Mouse (Mus musculus) MEL (cell line): ENCODE measurements around the gene Cldn4. TPM values are rescaled to one million over a fixed set of nuclear protein-coding genes. Genes with fewer than 3 reads are reported as not detected.

Source experiments
- DNase-seq: peaks from one replicate; pipeline ENCODE4 v3.0.0; 2011; ENCODE audit warnings: low read depth, low spot score
- H3K27ac ChIP-seq: 2 replicates; pipeline ENCODE4 v1.5.1; 2012; ENCODE audit warnings: low read depth, mild to moderate bottlenecking, control low read depth, low read length, moderate library complexity; ENCODE audit not compliant: control insufficient read depth
- H3K27me3 ChIP-seq, 2 experiments: fragments of 150-350 bp in 1 of 2; sonication (generic) in 1 of 2; 2 replicates each; pipeline ENCODE4 v1.6.1; 2012; ENCODE audit warnings: low read length in 2 of 2, mild to moderate bottlenecking in 2 of 2, improper control_type of control experiment in 1 of 2, moderate library complexity in 1 of 2; ENCODE audit not compliant: insufficient read depth in 2 of 2, control insufficient read depth in 1 of 2
- H3K36me3 ChIP-seq, 2 experiments: 2 replicates each; pipeline ENCODE4 v1.6.1; 2012 to 2014; ENCODE audit warnings: low read length in 2 of 2, improper control_type of control experiment in 1 of 2, inconsistent platforms in 1 of 2, mild to moderate bottlenecking in 1 of 2; ENCODE audit not compliant: insufficient read depth in 2 of 2, control insufficient read depth in 1 of 2
- H3K4me1 ChIP-seq, 2 experiments: fragments of 150-350 bp in 1 of 2; sonication (generic) in 1 of 2; 2 replicates each; pipeline ENCODE4 v1.6.1; 2012; ENCODE audit warnings: low read length in 2 of 2, improper control_type of control experiment in 1 of 2, mild to moderate bottlenecking in 1 of 2; ENCODE audit not compliant: insufficient read depth in 2 of 2, control insufficient read depth in 1 of 2
- H3K4me3 ChIP-seq, 2 experiments: fragments of 150-350 bp in 1 of 2; sonication (generic) in 1 of 2; 2 replicates each; pipeline ENCODE4 v1.5.1; 2012; ENCODE audit warnings: low read depth in 2 of 2, low read length in 2 of 2, mild to moderate bottlenecking in 2 of 2, moderate library complexity in 2 of 2, control low read depth in 1 of 2, improper control_type of control experiment in 1 of 2; ENCODE audit not compliant: control insufficient read depth in 1 of 2, insufficient read depth in 1 of 2
- H3K79me2 ChIP-seq: 2 replicates; pipeline ENCODE4 v1.6.1; 2012; ENCODE audit warnings: mild to moderate bottlenecking, low read length, moderate library complexity; ENCODE audit not compliant: control insufficient read depth, poor library complexity, insufficient read depth
- H3K9ac ChIP-seq: 2 replicates; pipeline ENCODE4 v1.6.1; 2012; ENCODE audit warnings: low read depth, mild to moderate bottlenecking, control low read depth, low read length, moderate library complexity; ENCODE audit not compliant: control insufficient read depth, poor library complexity, severe bottlenecking
- H3K9me3 ChIP-seq: fragments of 150-350 bp; sonication (generic); replicated peaks from 2 replicates; pipeline ENCODE4 v1.6.1; 2012; ENCODE audit warnings: mild to moderate bottlenecking, low read length, improper control_type of control experiment, moderate library complexity; ENCODE audit not compliant: insufficient read depth
- CHD1 ChIP-seq: IDR thresholded peaks from 2 replicates; pipeline ENCODE4 v1.6.1; 2012; ENCODE audit warnings: low read depth, mild to moderate bottlenecking, inconsistent platforms, low read length, improper control_type of control experiment
- CHD2 ChIP-seq: IDR thresholded peaks from 2 replicates; pipeline ENCODE4 v1.6.1; 2011; ENCODE audit warnings: low read length, improper control_type of control experiment
- E2F4 ChIP-seq: IDR thresholded peaks from 2 replicates; pipeline ENCODE4 v1.6.1; 2011; ENCODE audit warnings: low read depth, low read length, improper control_type of control experiment, borderline replicate concordance
- ELF1 ChIP-seq: IDR thresholded peaks from 2 replicates; pipeline ENCODE4 v1.6.1; 2014; ENCODE audit warnings: low read depth, mild to moderate bottlenecking, inconsistent platforms, low read length, improper control_type of control experiment, moderate library complexity
- EP300 ChIP-seq, 2 experiments: IDR thresholded peaks; 2 replicates each; pipeline ENCODE4 v1.6.1; 2011; ENCODE audit warnings: improper control_type of control experiment in 2 of 2, low read length in 2 of 2, low read depth in 1 of 2, mild to moderate bottlenecking in 1 of 2
- GATA1 ChIP-seq: IDR thresholded peaks from 2 replicates; pipeline ENCODE4 v1.6.1; 2011; ENCODE audit warnings: low read depth, low read length, improper control_type of control experiment
- HCFC1 ChIP-seq: IDR thresholded peaks from 2 replicates; pipeline ENCODE4 v1.6.1; 2012; ENCODE audit warnings: low read depth, mild to moderate bottlenecking, inconsistent platforms, low read length, improper control_type of control experiment, moderate library complexity
- JUND ChIP-seq: IDR thresholded peaks from 2 replicates; pipeline ENCODE4 v1.6.1; 2011; ENCODE audit warnings: low read depth, mild to moderate bottlenecking, improper control_type of control experiment, low read length
- MAFK ChIP-seq: IDR thresholded peaks from 2 replicates; pipeline ENCODE4 v1.6.1; 2011; ENCODE audit warnings: low read depth, mild to moderate bottlenecking, low read length, improper control_type of control experiment, borderline replicate concordance
- MAZ ChIP-seq: IDR thresholded peaks from 2 replicates; pipeline ENCODE4 v1.6.1; 2012; ENCODE audit warnings: low read depth, mild to moderate bottlenecking, inconsistent platforms, low read length, improper control_type of control experiment
- MEF2A ChIP-seq: IDR thresholded peaks from 2 replicates; pipeline ENCODE4 v1.6.1; 2014; ENCODE audit warnings: low read depth, mild to moderate bottlenecking, inconsistent platforms, low read length, improper control_type of control experiment; ENCODE audit not compliant: poor library complexity, insufficient replicate concordance, severe bottlenecking; ENCODE audit errors: extremely low read depth
- MYB ChIP-seq: IDR thresholded peaks from 2 replicates; pipeline ENCODE4 v1.6.1; 2011; ENCODE audit warnings: mild to moderate bottlenecking, low read depth, low read length, improper control_type of control experiment
- MYC ChIP-seq: IDR thresholded peaks from 2 replicates; pipeline ENCODE4 v1.6.1; 2011; ENCODE audit warnings: low read depth, mild to moderate bottlenecking, low read length, improper control_type of control experiment, moderate library complexity
- NELFE ChIP-seq: IDR thresholded peaks from 2 replicates; pipeline ENCODE4 v1.6.1; 2011; ENCODE audit warnings: low read depth, low read length, improper control_type of control experiment
- NRF1 ChIP-seq: IDR thresholded peaks from 2 replicates; pipeline ENCODE4 v1.6.1; 2014; ENCODE audit warnings: low read depth, mild to moderate bottlenecking, inconsistent platforms, low read length, improper control_type of control experiment, moderate library complexity; ENCODE audit not compliant: poor library complexity, insufficient read depth, severe bottlenecking
- POLR2AphosphoS2 ChIP-seq: IDR thresholded peaks from 2 replicates; pipeline ENCODE4 v1.6.1; 2011; ENCODE audit warnings: low read length, improper control_type of control experiment
- RCOR1 ChIP-seq: IDR thresholded peaks from 2 replicates; pipeline ENCODE4 v1.6.1; 2012; ENCODE audit warnings: low read depth, mild to moderate bottlenecking, inconsistent platforms, low read length, improper control_type of control experiment
- SIN3A ChIP-seq: IDR thresholded peaks from 2 replicates; pipeline ENCODE4 v1.6.1; 2012; ENCODE audit warnings: low read length, improper control_type of control experiment, inconsistent platforms
- TBP ChIP-seq: IDR thresholded peaks from 2 replicates; pipeline ENCODE4 v1.8.0; 2011; ENCODE audit warnings: low read depth, low read length, improper control_type of control experiment
- TCF12 ChIP-seq: IDR thresholded peaks from 2 replicates; pipeline ENCODE4 v1.6.1; 2014; ENCODE audit warnings: low read depth, mild to moderate bottlenecking, inconsistent platforms, low read length, improper control_type of control experiment, moderate library complexity
- UBTF ChIP-seq: IDR thresholded peaks from 2 replicates; pipeline ENCODE4 v1.6.1; 2012; ENCODE audit warnings: low read depth, mild to moderate bottlenecking, inconsistent platforms, low read length, improper control_type of control experiment, moderate library complexity, borderline replicate concordance; ENCODE audit not compliant: insufficient read depth
- USF2 ChIP-seq, 2 experiments: IDR thresholded peaks; 2 replicates each; pipeline ENCODE4 v1.6.1; 2011 to 2012; ENCODE audit warnings: improper control_type of control experiment in 2 of 2, low read length in 2 of 2, borderline replicate concordance in 1 of 2, inconsistent platforms in 1 of 2, low read depth in 1 of 2, mild to moderate bottlenecking in 1 of 2; ENCODE audit not compliant: insufficient read depth in 1 of 2
- ZMIZ1 ChIP-seq: IDR thresholded peaks from 2 replicates; pipeline ENCODE4 v1.6.1; 2012; ENCODE audit warnings: low read depth, mild to moderate bottlenecking, inconsistent platforms, low read length, improper control_type of control experiment, moderate library complexity
- ZNF384 ChIP-seq: IDR thresholded peaks from 2 replicates; pipeline ENCODE4 v1.6.1; 2012; ENCODE audit warnings: low read depth, mild to moderate bottlenecking, inconsistent platforms, low read length, improper control_type of control experiment
- polyA plus RNA-seq, 2 experiments: library from polyadenylated mRNA; stranded (reverse) in 1 of 2; unstranded in 1 of 2; fragments of >175 nt in 1 of 2; fragments of >200 nt in 1 of 2; gene quantifications; 2 replicates each; pipeline versions ENCODE4 v1.2.1 to v1.2.4; 2012; ENCODE audit warnings: low replicate concordance in 2 of 2, low read depth in 1 of 2; ENCODE audit not compliant: insufficient read length in 2 of 2, insufficient read depth in 1 of 2, missing spikeins in 1 of 2
- total RNA-seq: library from RNA; depleted of rRNA; stranded (reverse); fragments of 300-350 nt; gene quantifications from 2 replicates; pipeline ENCODE4 v1.2.3, GENCODE M21; 2012

Gene Cldn4
- total and polyA plus RNA-seq, 3 experiments, result 0.04 to 0.08 TPM; not detected in 1

DNA sequence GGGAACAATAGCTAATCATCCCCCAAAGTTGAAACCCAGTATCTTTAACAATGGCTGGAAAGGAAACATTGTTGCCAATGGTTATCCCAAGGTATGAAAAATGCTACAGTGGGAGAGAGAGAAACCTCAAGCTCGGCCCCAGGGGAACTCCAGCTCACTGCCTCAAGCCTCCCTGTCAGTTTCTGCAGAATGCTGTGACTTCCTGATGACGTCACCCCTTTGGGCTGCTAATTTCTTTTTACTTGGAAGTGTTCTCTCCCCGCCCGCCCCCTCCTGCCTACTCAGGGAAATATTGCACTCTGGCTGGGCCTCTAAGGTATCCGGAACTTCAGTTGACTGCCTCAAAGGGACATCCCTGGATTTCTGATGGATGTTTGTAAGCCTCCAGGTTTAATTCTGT is 16.8 kb upstream of the Cldn4 start:
- no peak for DNase-seq
- no peaks in the 10 kb centered on the region for H3K9me3 ChIP-seq
- H3K4me1 ChIP-seq, result peaks cover 0 to 3% of the 10 kb centered on the region in 2 experiments; a peak in 2 of 4 replicates
- H3K27ac ChIP-seq, result no peak overlapping the region
- no peak overlapping the region for H3K4me3 ChIP-seq
- no peaks in the 10 kb centered on the region for H3K79me2 ChIP-seq
- H3K9ac ChIP-seq, result no peak overlapping the region
- no peaks in the 10 kb centered on the region; a peak in 1 of 4 replicates for H3K27me3 ChIP-seq
- peaks cover 0 to 5% of the 10 kb centered on the region in 2 experiments; a peak in 2 of 4 replicates for H3K36me3 ChIP-seq
- TF ChIP-seq POLR2AphosphoS2 (no peak), MYC (no peak), JUND (no peak), ZMIZ1 (no peak), NELFE (no peak), EP300 (IDR thresholded peaks at IDR 0.05; ENCODE audit: low read depth in 1 of 2, low read length in 2 of 2) (no peak), ZNF384 (no peak)

DNA sequence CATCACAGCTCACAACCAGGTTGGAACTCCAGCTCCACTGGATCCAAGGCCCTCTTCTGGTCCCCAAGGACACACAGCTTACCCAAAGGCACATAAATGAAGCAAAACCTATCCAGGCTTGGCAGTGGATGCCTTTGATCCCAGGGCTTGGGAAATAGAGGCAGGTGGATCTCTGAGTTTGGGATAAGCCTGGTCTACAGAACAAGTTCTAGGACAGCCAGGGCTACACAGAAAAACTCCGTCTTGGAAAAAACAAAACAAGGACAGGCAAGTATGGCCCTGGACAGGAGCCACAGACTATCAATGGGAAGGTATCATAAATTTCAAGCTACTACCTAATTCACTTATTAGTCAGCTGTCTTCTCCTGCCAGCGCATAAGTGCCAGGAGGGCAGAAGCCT is 14.8 kb upstream of the Cldn4 start:
- Histone ChIP-seq H3K27ac (no peak overlapping the region), H3K79me2 (no peaks in the 10 kb centered on the region), H3K4me3 (no peak overlapping the region), H3K9me3 (no peaks in the 10 kb centered on the region), H3K27me3 (no peaks in the 10 kb centered on the region; a peak in 1 of 4 replicates), H3K9ac (no peak overlapping the region), H3K36me3 (peaks cover 0 to 10% of the 10 kb centered on the region in 2 experiments; a peak in 2 of 4 replicates), H3K4me1 (peaks cover 2 to 13% of the 10 kb centered on the region in 2 experiments; a peak in 3 of 4 replicates)
- DNase-seq, result no peak
- no peak for TF ChIP-seq MYB
- no peak for TF ChIP-seq SIN3A
- no peak for TF ChIP-seq NELFE
- TF ChIP-seq CHD1, result no peak
- no peak for TF ChIP-seq USF2 (IDR thresholded peaks at IDR 0.05; ENCODE audit: borderline replicate concordance in 1 of 2, insufficient read depth in 1 of 2, low read depth in 1 of 2, low read length in 2 of 2)
- TF ChIP-seq TBP, result no peak
- TF ChIP-seq RCOR1, result no peak
- TF ChIP-seq POLR2AphosphoS2, result no peak
- TF ChIP-seq UBTF, result no peak
- TF ChIP-seq MEF2A, result no peak
- no peak for TF ChIP-seq MAFK
- TF ChIP-seq TCF12, result no peak
- no peak for TF ChIP-seq HCFC1
- TF ChIP-seq NRF1, result no peak
- no peak for TF ChIP-seq MAZ
- TF ChIP-seq E2F4, result no peak
- no peak for TF ChIP-seq CHD2
- TF ChIP-seq MYC, result no peak
- no peak for TF ChIP-seq ELF1
- TF ChIP-seq GATA1, result no peak
